Mouse (Mus musculus) cortical plate, adult 2 months (tissue): ENCODE data around the gene Dnaaf1. TPM values are rescaled to one million over a fixed set of nuclear protein-coding genes. Genes with fewer than 3 reads are reported as not detected.
A peak's percentile ranks its signal among the peaks of the same experiment; 100 is the strongest.

Experiments
- H3K27ac ChIP-seq: fragments of 200-500 bp; 2 replicates; pipeline ENCODE4 v1.5.1; 2012; ENCODE audit warnings: low read length, control low read depth, inconsistent platforms; ENCODE audit not compliant: insufficient read depth
- H3K4me1 ChIP-seq: fragments of 200-500 bp; 2 replicates; pipeline ENCODE4 v1.6.1; 2011; ENCODE audit warnings: low read length; ENCODE audit not compliant: control insufficient read depth, insufficient read depth
- H3K4me3 ChIP-seq: fragments of 200-500 bp; 2 replicates; pipeline ENCODE4 v1.5.1; 2011; ENCODE audit warnings: mild to moderate bottlenecking, low read length, control low read depth; ENCODE audit not compliant: insufficient read depth
- CTCF ChIP-seq: fragments of 200-500 bp; IDR thresholded peaks from 2 replicates; pipeline ENCODE4 v1.5.1; 2011; ENCODE audit warnings: mild to moderate bottlenecking, control low read depth, low read length; ENCODE audit not compliant: insufficient read depth; ENCODE audit errors: extremely low read depth
- POLR2A ChIP-seq: fragments of 200-500 bp; IDR thresholded peaks from 2 replicates; pipeline ENCODE4 v1.6.1; 2011; ENCODE audit warnings: mild to moderate bottlenecking, low read length, control low read depth; ENCODE audit not compliant: insufficient read depth; ENCODE audit errors: extremely low read depth
- polyA plus RNA-seq: library from polyadenylated mRNA; depleted of rRNA; stranded (reverse); fragments of >200 nt; gene quantifications from 2 replicates; pipeline ENCODE4 v1.2.3, GENCODE M21; 2012

The Dnaaf1 gene
- polyA plus RNA-seq, 1 experiment: 0.44 TPM

DNA sequence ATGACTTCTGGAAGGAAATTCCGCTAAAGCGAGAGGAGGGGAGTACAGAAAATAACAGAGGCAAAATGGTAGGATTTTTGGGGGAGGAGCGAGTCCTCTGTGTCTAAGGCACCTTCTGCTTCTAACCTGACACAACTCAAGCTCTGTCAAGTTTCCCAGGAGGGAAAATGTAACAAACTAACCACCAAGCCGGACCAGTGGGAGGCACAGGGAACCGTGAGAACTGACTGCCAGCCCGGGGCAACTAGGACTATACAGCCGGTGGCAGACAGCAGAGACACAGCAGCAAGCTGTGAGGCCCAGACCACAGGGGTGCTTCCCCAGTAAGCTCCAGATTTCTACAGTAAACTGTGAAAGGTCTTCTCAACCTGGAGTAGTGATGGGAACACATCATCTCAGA lies 6.1 kb upstream of the Dnaaf1 start:
- no peak for TF ChIP-seq CTCF
- no peak for TF ChIP-seq POLR2A
- Histone ChIP-seq H3K4me1 (peaks cover under 1% of the 10 kb centered on the region; the same call in 1 of the 2 replicates), H3K4me3 (no peak overlapping the region), H3K27ac (no peak overlapping the region)

DNA sequence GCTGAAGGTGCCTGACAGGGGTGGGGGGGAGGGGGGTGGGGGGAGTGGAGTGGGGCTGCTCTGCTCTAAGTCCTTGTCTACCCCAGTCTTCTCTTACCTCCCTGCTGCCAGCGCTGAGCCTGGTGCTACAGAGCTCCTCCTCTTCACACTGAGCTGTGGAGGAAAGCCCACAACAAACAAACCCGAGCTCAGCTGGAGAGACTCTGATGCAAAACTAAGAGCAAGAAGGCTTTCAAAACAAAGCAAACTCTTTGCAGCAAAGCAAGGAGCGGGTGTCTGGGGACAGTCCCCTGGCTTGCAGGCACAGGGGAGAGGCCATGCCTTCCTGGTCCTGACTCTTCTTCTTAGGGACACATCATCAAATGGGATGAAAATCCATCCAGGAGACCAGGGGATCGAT lies 5.2 kb upstream of the Dnaaf1 start:
- Histone ChIP-seq H3K4me3 (no peak overlapping the region), H3K27ac (no peak overlapping the region), H3K4me1 (peaks cover 3% of the 10 kb centered on the region; the same call in 1 of the 2 replicates)
- TF ChIP-seq CTCF (no peak), POLR2A (no peak)

DNA sequence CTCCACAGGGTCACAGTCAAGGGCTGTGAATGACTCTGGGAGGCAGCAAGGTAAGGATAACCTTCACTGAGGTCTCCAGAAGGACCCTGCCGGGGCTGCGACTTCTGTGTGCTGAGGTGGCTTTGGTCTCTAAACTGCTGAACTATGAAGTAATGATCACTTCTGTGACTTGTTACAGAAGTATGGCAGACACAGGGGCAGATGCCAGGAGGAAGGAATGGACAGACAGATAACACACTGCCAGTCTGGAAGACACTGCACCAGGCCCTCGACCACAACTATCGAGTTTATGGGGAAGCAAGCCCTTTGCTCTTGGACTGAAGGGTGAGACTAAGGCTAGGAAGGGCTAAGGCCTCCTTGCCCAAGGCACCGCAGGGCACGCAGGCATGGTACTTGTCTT lies 3.9 kb upstream of the Dnaaf1 start:
- H3K27ac ChIP-seq: no peak overlapping the region
- no peak overlapping the region for H3K4me3 ChIP-seq
- peaks cover 3% of the 10 kb centered on the region; the same call in 1 of the 2 replicates for H3K4me1 ChIP-seq
- TF ChIP-seq CTCF: no peak
- no peak for TF ChIP-seq POLR2A

DNA sequence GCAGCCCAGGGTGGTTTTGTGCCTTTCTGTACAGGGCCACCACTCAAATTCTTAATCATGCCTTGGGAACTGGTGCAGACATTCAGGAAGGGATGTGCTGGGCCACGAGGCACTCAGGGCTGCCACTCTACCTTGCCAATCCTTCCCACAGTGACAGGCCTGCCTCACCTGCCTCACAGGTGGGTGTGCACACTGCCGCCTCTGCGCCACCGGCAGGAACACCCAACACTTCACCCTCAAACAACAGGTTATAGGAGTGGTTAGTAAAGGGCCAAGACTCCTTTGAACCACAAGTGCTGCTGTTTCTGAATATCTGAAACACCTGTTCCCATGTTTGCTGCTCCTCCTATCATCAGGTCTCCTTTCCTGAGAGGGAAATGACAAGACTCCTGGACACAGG lies 2.6 kb upstream of the Dnaaf1 start:
- H3K4me3 ChIP-seq: no peak overlapping the region
- H3K27ac ChIP-seq: no peak overlapping the region
- peaks cover 3% of the 10 kb centered on the region; the same call in 1 of the 2 replicates for H3K4me1 ChIP-seq
- TF ChIP-seq POLR2A (no peak), CTCF (no peak)

DNA sequence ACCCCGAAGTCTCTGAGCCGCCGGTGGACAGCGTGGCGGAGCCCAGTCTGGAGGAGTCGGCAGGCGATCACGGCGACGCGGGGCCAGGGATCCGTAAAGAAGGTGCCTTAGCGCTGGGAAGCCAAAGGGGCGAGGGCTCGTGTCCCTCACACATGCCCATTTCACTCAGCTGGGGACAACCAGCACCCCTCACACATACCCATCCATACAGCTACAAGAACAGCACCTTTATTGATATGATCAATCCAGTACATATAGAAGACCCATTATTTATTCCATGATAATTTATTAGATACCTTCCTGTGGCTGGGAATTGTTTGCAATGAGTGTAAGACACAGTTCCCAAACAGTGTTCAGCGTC lies 311 bp downstream of the Dnaaf1 start:
- TF ChIP-seq POLR2A (no peak), CTCF (no peak)
- Histone ChIP-seq H3K4me1 (peaks cover 3% of the 10 kb centered on the region; the same call in 1 of the 2 replicates), H3K27ac (no peak overlapping the region), H3K4me3 (peak overlapping the region; percentile 71)

DNA sequence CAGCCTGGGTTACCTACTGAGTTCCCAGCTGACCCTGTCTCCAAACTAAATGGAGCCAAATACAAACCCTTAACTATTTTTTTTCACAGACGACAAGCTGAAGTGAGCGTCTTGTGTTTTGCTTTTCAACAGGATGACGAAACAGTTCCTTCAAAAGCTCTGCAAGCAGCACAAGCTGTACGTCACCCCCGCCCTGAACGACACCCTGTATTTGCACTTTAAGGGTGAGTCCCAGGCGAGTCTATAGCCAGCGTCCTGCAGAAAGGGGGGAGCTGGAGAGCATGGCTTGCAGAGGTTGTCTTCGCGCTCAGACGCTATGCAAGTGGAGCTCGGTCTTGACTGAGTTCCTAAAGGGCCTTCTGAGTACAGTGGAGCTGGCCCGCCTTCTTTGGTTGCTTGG lies 4.1 kb downstream of the Dnaaf1 start:
- Histone ChIP-seq H3K27ac (no peak overlapping the region), H3K4me3 (no peak overlapping the region), H3K4me1 (peaks cover 1% of the 10 kb centered on the region; the same call in 1 of the 2 replicates)
- TF ChIP-seq POLR2A (no peak), CTCF (no peak)

DNA sequence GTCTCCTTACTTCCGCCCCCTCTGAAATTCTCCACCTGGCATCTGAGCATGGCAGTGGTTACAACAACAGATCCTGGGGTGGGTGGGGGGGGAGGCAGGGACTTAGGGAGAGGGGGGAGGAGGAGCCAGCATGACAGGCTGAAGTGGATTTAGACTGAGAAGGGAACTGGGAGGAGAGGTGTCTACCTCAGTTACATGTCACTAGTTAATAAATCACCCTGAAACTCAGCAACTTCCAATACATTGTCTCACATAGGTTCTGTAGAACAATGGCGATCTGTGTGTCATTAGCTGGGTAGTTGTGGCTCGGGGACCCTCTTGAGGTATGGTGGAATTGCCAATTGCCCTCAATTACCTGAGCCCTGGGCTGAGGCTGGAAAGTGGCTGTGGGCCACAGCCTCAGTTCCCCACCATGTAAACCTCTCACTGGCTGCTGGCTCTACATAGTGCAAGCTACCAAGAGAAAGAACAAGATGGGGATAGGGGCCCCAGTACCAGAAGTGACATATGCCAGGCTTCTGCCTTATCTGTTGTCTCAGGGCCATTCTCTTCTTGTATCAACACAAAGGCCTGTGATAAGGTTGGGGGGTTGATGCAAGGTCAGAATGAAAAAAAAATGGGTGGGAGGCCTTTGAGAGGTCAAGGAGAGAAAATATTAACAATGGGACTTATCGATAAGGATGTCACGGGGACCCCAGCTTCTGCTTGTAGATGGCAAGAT lies 5.6 kb downstream of the Dnaaf1 start:
- Histone ChIP-seq H3K4me3 (no peak overlapping the region), H3K27ac (no peak overlapping the region), H3K4me1 (no peaks in the 10 kb centered on the region)
- no peak for TF ChIP-seq POLR2A
- no peak for TF ChIP-seq CTCF

DNA sequence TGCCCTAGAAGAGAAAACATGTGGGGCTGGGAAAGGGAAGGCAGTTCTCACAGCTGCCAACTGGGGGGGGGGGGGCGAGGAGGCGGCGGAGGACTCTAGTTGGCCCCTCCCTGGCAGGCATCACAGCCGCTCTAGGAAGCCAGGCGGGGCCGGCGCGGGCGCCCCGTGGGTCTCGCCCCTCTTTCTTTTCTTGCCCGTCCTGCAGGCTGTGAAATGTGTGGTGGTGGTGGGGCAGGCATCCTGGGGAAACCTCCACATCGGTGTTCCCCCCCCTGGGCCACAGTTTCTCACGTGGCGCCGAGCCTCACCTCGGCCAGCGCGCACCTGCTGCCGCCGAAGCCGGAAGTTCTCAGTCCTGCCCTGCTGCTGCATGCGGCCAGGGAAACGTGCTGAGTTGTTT lies 10.9 kb downstream of the Dnaaf1 start:
- H3K27ac ChIP-seq: no peak overlapping the region
- H3K4me1 ChIP-seq: no peaks in the 10 kb centered on the region
- no peak overlapping the region for H3K4me3 ChIP-seq
- TF ChIP-seq CTCF: no peak
- no peak for TF ChIP-seq POLR2A

DNA sequence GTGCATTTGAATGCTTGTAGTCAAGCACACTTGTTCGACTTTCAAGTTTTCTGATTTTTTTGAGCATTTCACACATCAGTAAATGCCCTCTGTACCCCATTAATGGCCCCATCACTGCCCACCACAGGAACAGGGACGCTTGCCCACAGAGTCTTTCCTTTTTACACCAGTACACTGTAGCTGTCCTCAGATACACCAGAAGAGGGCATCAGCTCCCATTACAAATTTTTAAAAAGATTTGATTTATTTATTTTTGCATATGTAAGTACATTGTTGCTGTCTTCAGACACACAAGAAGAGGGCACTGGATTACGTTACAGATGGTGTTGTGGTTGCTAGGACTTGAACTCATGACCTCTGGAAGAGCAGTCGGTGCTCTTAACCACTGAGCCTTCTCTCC lies 13.3 kb downstream of the Dnaaf1 start:
- H3K4me1 ChIP-seq: no peaks in the 10 kb centered on the region
- H3K27ac ChIP-seq: no peak overlapping the region
- no peak overlapping the region for H3K4me3 ChIP-seq
- no peak for TF ChIP-seq CTCF
- TF ChIP-seq POLR2A: no peak

DNA sequence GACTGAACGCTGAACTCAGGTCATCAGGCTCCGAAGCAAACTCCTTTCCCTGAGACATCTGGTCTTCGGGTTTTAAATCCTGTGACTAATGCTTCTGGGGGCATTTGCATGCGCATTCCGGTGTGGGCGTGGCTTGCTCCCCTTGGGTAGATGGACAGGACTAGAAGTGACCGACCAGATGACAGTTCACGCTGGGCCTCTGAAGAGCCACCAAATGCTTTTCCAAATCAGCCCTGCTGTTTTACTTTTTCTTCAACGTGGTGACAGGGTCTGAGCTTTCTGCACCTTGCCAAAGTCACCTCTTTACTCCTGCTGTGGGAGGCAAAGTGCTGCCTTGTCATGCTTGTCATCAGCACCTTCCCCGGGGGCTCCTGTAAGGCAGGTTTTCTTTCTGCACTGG lies 13.8 kb downstream of the Dnaaf1 start:
- TF ChIP-seq CTCF (no peak), POLR2A (no peak)
- no peaks in the 10 kb centered on the region for H3K4me1 ChIP-seq
- no peak overlapping the region for H3K27ac ChIP-seq
- no peak overlapping the region for H3K4me3 ChIP-seq
